Mouse (Mus musculus) liver, embryonic 15.5 days (tissue): ENCODE results near the gene Tmtc2. TPM values are rescaled to one million over a fixed set of nuclear protein-coding genes. Genes with fewer than 3 reads are reported as not detected.

Experiments
- ATAC-seq: fragments of 200-750 bp; cut with Nextera tagmentation; 2 replicates; pipeline ENCODE4 v1.8.0; 2017; ENCODE audit warnings: moderate number of reproducible peaks, mild to moderate bottlenecking, moderate library complexity; ENCODE audit not compliant: insufficient read depth
- H3K27ac ChIP-seq: fragments of 300-500 bp; sonication (generic); replicated peaks from 2 replicates; pipeline ENCODE4 v1.5.1; 2015; ENCODE audit warnings: mild to moderate bottlenecking, inconsistent platforms
- H3K27me3 ChIP-seq: fragments of 300-500 bp; sonication (generic); 2 replicates; pipeline ENCODE4 v1.6.1; 2015; ENCODE audit warnings: mild to moderate bottlenecking, inconsistent platforms
- H3K36me3 ChIP-seq: fragments of 300-500 bp; sonication (generic); replicated peaks from 2 replicates; pipeline ENCODE4 v1.6.1; 2015; ENCODE audit warnings: moderate library complexity, mild to moderate bottlenecking, inconsistent platforms
- H3K4me1 ChIP-seq: fragments of 300-500 bp; sonication (generic); replicated peaks from 2 replicates; pipeline ENCODE4 v1.6.1; 2015; ENCODE audit warnings: inconsistent platforms
- H3K4me2 ChIP-seq: fragments of 300-500 bp; sonication (generic); 2 replicates; pipeline ENCODE4 v1.6.1; 2015; ENCODE audit warnings: moderate library complexity, mild to moderate bottlenecking, inconsistent platforms
- H3K4me3 ChIP-seq: fragments of 300-500 bp; sonication (generic); replicated peaks from 2 replicates; pipeline ENCODE4 v1.5.1; 2015; ENCODE audit warnings: mild to moderate bottlenecking, inconsistent platforms
- H3K9ac ChIP-seq: fragments of 300-500 bp; sonication (generic); 2 replicates; pipeline ENCODE4 v1.6.1; 2015; ENCODE audit warnings: moderate library complexity, mild to moderate bottlenecking, inconsistent platforms
- H3K9me3 ChIP-seq: fragments of 300-500 bp; sonication (generic); replicated peaks from 2 replicates; pipeline ENCODE4 v1.6.1; 2016; ENCODE audit warnings: inconsistent platforms
- WGBS: fragments of 180-500 bp; shearing (Covaris S2); methylation state at CpG from one replicate; pipeline ENCODE4 v1.1.7; 2015; ENCODE audit warnings: mixed read lengths; ENCODE audit not compliant: insufficient replicate concordance; 5-methylcytosine and 5-hydroxymethylcytosine counted together
- polyA plus RNA-seq: library from polyadenylated mRNA; unstranded; fragments of >200 nt; fragmentation: Nextera tagmentation; extraction: Ambion mirVana; gene quantifications from 2 replicates; pipeline ENCODE4 v1.2.1, GENCODE M21; 2015

Gene Tmtc2
- polyA plus RNA-seq, 1 experiment from 2014 or later: 0.55 TPM

- Histone ChIP-seq H3K36me3 (no peaks in the 10 kb centered on the region), H3K27ac (no peak overlapping the region), H3K4me1 (no peaks in the 10 kb centered on the region), H3K9ac (no peak overlapping the region), H3K27me3 (no peaks in the 10 kb centered on the region), H3K4me2 (no peak overlapping the region), H3K9me3 (no peaks in the 10 kb centered on the region), H3K4me3 (no peak overlapping the region)
- ATAC-seq: no peak
- 65% methylated on average over 3 of the region's 3 CpGs for WGBS
These were observed 129.9 kb downstream of the Tmtc2 start for GRCm38 (mm10) chr10:105444309-105444708.

GRCm38 (mm10) chr10:105434879-105435278 lies 139.4 kb downstream of the Tmtc2 start:
- H3K27ac ChIP-seq: no peak overlapping the region
- no peaks in the 10 kb centered on the region for H3K27me3 ChIP-seq
- no peak for ATAC-seq
- H3K4me3 ChIP-seq: no peak overlapping the region
- H3K9ac ChIP-seq: no peak overlapping the region
- H3K4me1 ChIP-seq: no peaks in the 10 kb centered on the region; the same call in 1 of the 2 replicates
- H3K4me2 ChIP-seq: no peak overlapping the region
- no peaks in the 10 kb centered on the region for H3K9me3 ChIP-seq
- 72% methylated on average over 5 of the region's 5 CpGs for WGBS
- H3K36me3 ChIP-seq: no peaks in the 10 kb centered on the region

- Histone ChIP-seq H3K9me3 (no peaks in the 10 kb centered on the region), H3K27ac (no peak overlapping the region), H3K4me3 (no peak overlapping the region), H3K36me3 (no peaks in the 10 kb centered on the region), H3K4me2 (no peak overlapping the region), H3K27me3 (no peaks in the 10 kb centered on the region), H3K4me1 (no peaks in the 10 kb centered on the region; the same call in 1 of the 2 replicates), H3K9ac (no peak overlapping the region)
- no peak for ATAC-seq
- 67% methylated on average over 3 of the region's 3 CpGs for WGBS
These were observed 143.4 kb downstream of the Tmtc2 start for GRCm38 (mm10) chr10:105430885-105431284.

- no peak overlapping the region for H3K27ac ChIP-seq
- no peak overlapping the region for H3K4me2 ChIP-seq
- no peaks in the 10 kb centered on the region for H3K27me3 ChIP-seq
- no peaks in the 10 kb centered on the region for H3K36me3 ChIP-seq
- no peak overlapping the region for H3K9ac ChIP-seq
- 72% methylated on average over 5 of the region's 5 CpGs for WGBS
- no peak for ATAC-seq
- no peaks in the 10 kb centered on the region; the same call in none of the 2 replicates for H3K4me1 ChIP-seq
- no peaks in the 10 kb centered on the region for H3K9me3 ChIP-seq
- no peak overlapping the region for H3K4me3 ChIP-seq
These were observed 144.0 kb downstream of the Tmtc2 start for GRCm38 (mm10) chr10:105430232-105430631.

GRCm38 (mm10) chr10:105428080-105428479 lies 146.2 kb downstream of the Tmtc2 start:
- Histone ChIP-seq H3K9ac (no peak overlapping the region), H3K4me1 (peaks cover 2% of the 10 kb centered on the region), H3K4me3 (no peak overlapping the region), H3K36me3 (no peaks in the 10 kb centered on the region), H3K27me3 (no peaks in the 10 kb centered on the region), H3K9me3 (no peaks in the 10 kb centered on the region), H3K4me2 (no peak overlapping the region), H3K27ac (no peak overlapping the region)
- ATAC-seq: no peak
- WGBS: 68% methylated on average over 5 of the region's 5 CpGs

- WGBS: 78% methylated on average over 7 of the region's 7 CpGs
- ATAC-seq: no peak
- peaks cover 2% of the 10 kb centered on the region for H3K4me1 ChIP-seq
These were observed 146.6 kb downstream of the Tmtc2 start for GRCm38 (mm10) chr10:105427625-105428024.

GRCm38 (mm10) chr10:105425052-105425451 lies 149.2 kb downstream of the Tmtc2 start:
- Histone ChIP-seq H3K27me3 (no peaks in the 10 kb centered on the region), H3K9ac (no peak overlapping the region), H3K4me1 (peaks cover 3% of the 10 kb centered on the region; the same call in 1 of the 2 replicates), H3K4me3 (no peak overlapping the region), H3K9me3 (no peaks in the 10 kb centered on the region), H3K4me2 (no peak overlapping the region), H3K27ac (no peak overlapping the region), H3K36me3 (no peaks in the 10 kb centered on the region)
- no peak for ATAC-seq
- WGBS: 57% methylated on average over 1 of the region's 1 CpGs

More at GRCm38 (mm10) chr10:105427625-105428024, 146.6 kb downstream of the Tmtc2 start:
- H3K36me3 ChIP-seq: no peaks in the 10 kb centered on the region
- no peaks in the 10 kb centered on the region for H3K27me3 ChIP-seq
- H3K4me3 ChIP-seq: no peak overlapping the region
- no peaks in the 10 kb centered on the region for H3K9me3 ChIP-seq
- H3K27ac ChIP-seq: no peak overlapping the region
- no peak overlapping the region for H3K9ac ChIP-seq
- H3K4me2 ChIP-seq: no peak overlapping the region

GRCm38 (mm10) chr10:105423187-105423586 lies 151.1 kb downstream of the Tmtc2 start:
- no peaks in the 10 kb centered on the region for H3K9me3 ChIP-seq
- no peak overlapping the region for H3K27ac ChIP-seq
- no peak overlapping the region for H3K4me3 ChIP-seq
- peaks cover 21% of the 10 kb centered on the region for H3K4me1 ChIP-seq
- H3K36me3 ChIP-seq: no peaks in the 10 kb centered on the region
- no peak overlapping the region for H3K9ac ChIP-seq
- no peaks in the 10 kb centered on the region for H3K27me3 ChIP-seq
- 70% methylated on average over 3 of the region's 3 CpGs for WGBS
- no peak overlapping the region for H3K4me2 ChIP-seq
- ATAC-seq: no peak

- no peaks in the 10 kb centered on the region for H3K36me3 ChIP-seq
- H3K27ac ChIP-seq: peak overlapping the region; percentile 91
- no peak overlapping the region for H3K9ac ChIP-seq
- no peaks in the 10 kb centered on the region for H3K9me3 ChIP-seq
- peak overlapping the region; percentile 54 for H3K4me2 ChIP-seq
- peak; percentile 91 for ATAC-seq
- WGBS: 33% methylated on average over 15 of the region's 15 CpGs
- H3K4me3 ChIP-seq: 0 out of 2 replicates have a peak overlapping the region, but pooled peaks have one; percentile 7
- H3K27me3 ChIP-seq: no peaks in the 10 kb centered on the region
- peaks cover 46% of the 10 kb centered on the region for H3K4me1 ChIP-seq
These were observed 156.3 kb downstream of the Tmtc2 start for GRCm38 (mm10) chr10:105417845-105418383.

GRCm38 (mm10) chr10:105416601-105417000 lies 157.7 kb downstream of the Tmtc2 start:
- Histone ChIP-seq H3K9ac (no peak overlapping the region), H3K4me2 (peak overlapping the region; percentile 49), H3K36me3 (no peaks in the 10 kb centered on the region), H3K9me3 (no peaks in the 10 kb centered on the region), H3K27me3 (no peaks in the 10 kb centered on the region), H3K4me3 (no peak overlapping the region), H3K4me1 (peaks cover 46% of the 10 kb centered on the region), H3K27ac (peak overlapping the region; percentile 58)
- peak; percentile 86 for ATAC-seq
- 54% methylated on average over 4 of the region's 4 CpGs for WGBS

- 52% methylated on average over 4 of the region's 4 CpGs for WGBS
- no peaks in the 10 kb centered on the region for H3K9me3 ChIP-seq
- ATAC-seq: peak; percentile 50; the same call in 1 of the 2 replicates
These were observed 168.3 kb downstream of the Tmtc2 start for GRCm38 (mm10) chr10:105405856-105406527.

More at GRCm38 (mm10) chr10:105405856-105406527, 168.3 kb downstream of the Tmtc2 start:
- no peaks in the 10 kb centered on the region; the same call in 1 of the 2 replicates for H3K4me1 ChIP-seq
- H3K4me2 ChIP-seq: no peak overlapping the region
- H3K4me3 ChIP-seq: no peak overlapping the region
- H3K27ac ChIP-seq: no peak overlapping the region
- no peak overlapping the region for H3K9ac ChIP-seq
- H3K36me3 ChIP-seq: no peaks in the 10 kb centered on the region
- no peaks in the 10 kb centered on the region for H3K27me3 ChIP-seq
